In genomic region chr10:15540780-15541426, GRCm38 (mm10) we compare ENCODE assay signal across 16 mouse cellular contexts.
"Had no signal": no experiment of that assay in that cellular context is flagged by ENCODE, and none has a peak within 500 bp of the region (broad histone marks: within the 10 kb centered on the region; RNA-seq: fewer than 3 reads in every experiment).

No protein-coding gene starts in this region.

- H3K4me1 ChIP-seq: midbrain, embryonic 10.5 days; midbrain, embryonic 12.5 days; neural tube, embryonic 13.5 days; neural tube, embryonic 15.5 days had no signal

- H3K27me3 ChIP-seq: midbrain, embryonic 12.5 days; neural tube, embryonic 13.5 days; neural tube, embryonic 15.5 days had no signal

- H3K27ac ChIP-seq: midbrain, embryonic 10.5 days; midbrain, embryonic 12.5 days; neural tube, embryonic 13.5 days; neural tube, embryonic 15.5 days had no signal

- H3K4me2 ChIP-seq: lung, embryonic 14.5 days; midbrain, embryonic 12.5 days; neural tube, embryonic 13.5 days; neural tube, embryonic 15.5 days had no signal

- H3K9ac ChIP-seq: lung, embryonic 14.5 days; midbrain, embryonic 12.5 days; neural tube, embryonic 13.5 days; neural tube, embryonic 15.5 days had no signal

- H3K4me3 ChIP-seq: midbrain, embryonic 10.5 days; midbrain, embryonic 12.5 days; myocyte; neural tube, embryonic 13.5 days; neural tube, embryonic 15.5 days had no signal

- H3K9me3 ChIP-seq: midbrain, embryonic 10.5 days; midbrain, embryonic 12.5 days; neural tube, embryonic 13.5 days; neural tube, embryonic 15.5 days had no signal

- H3K36me3 ChIP-seq: midbrain, embryonic 10.5 days; midbrain, embryonic 12.5 days; neural tube, embryonic 13.5 days; neural tube, embryonic 15.5 days had no signal

- DNase-seq: lung, adult 18-20 months; lung, embryonic 14.5 days; lung, postnatal 10 days; lung, postnatal 4 days; right cerebral cortex, adult 18-20 months; right cerebral cortex, postnatal 25 days; right cerebral cortex, postnatal 4 days; spleen, adult 18-20 months; thymus, adult 18-20 months; thymus, postnatal 14 days; thymus, postnatal 36 days had no signal
